Mouse (Mus musculus) erythroblast, embryonic 14.5 days (primary cell): ENCODE results near the gene Bbx. TPM values are rescaled to one million over a fixed set of nuclear protein-coding genes. Genes with fewer than 3 reads are reported as not detected.

Source experiments
- H3K27me3 ChIP-seq: 2 replicates; pipeline ENCODE4 v1.6.1; 2012; ENCODE audit warnings: inconsistent platforms; ENCODE audit not compliant: control insufficient read depth
- H3K36me3 ChIP-seq: 2 replicates; pipeline ENCODE4 v1.6.1; 2012; ENCODE audit warnings: mild to moderate bottlenecking, inconsistent platforms; ENCODE audit not compliant: control insufficient read depth
- H3K4me1 ChIP-seq: 2 replicates; pipeline ENCODE4 v1.6.1; 2012; ENCODE audit warnings: inconsistent platforms; ENCODE audit not compliant: control insufficient read depth
- H3K4me3 ChIP-seq: replicated peaks from 2 replicates; pipeline ENCODE3; 2012; ENCODE audit warnings: moderate library complexity, mild to moderate bottlenecking, inconsistent platforms
- H3K9me3 ChIP-seq: 2 replicates; pipeline ENCODE4 v1.6.1; 2012; ENCODE audit warnings: low read length, inconsistent platforms, mixed read lengths; ENCODE audit not compliant: control insufficient read depth
- GATA1 ChIP-seq: IDR thresholded peaks from 2 replicates; pipeline ENCODE4 v1.6.1; 2012; ENCODE audit warnings: low read length, inconsistent platforms, mixed read lengths
- TAL1 ChIP-seq: IDR thresholded peaks from 3 replicates; pipeline ENCODE4 v1.6.1; 2012; ENCODE audit warnings: low read length, inconsistent platforms, mixed read lengths
- polyA plus RNA-seq: library from polyadenylated mRNA; stranded (reverse); fragments of >175 nt; gene quantifications from 2 replicates; pipeline ENCODE4 v1.2.3, GENCODE M21; 2012

The Bbx gene
- polyA plus RNA-seq, 1 experiment, result 0.03 TPM

DNA sequence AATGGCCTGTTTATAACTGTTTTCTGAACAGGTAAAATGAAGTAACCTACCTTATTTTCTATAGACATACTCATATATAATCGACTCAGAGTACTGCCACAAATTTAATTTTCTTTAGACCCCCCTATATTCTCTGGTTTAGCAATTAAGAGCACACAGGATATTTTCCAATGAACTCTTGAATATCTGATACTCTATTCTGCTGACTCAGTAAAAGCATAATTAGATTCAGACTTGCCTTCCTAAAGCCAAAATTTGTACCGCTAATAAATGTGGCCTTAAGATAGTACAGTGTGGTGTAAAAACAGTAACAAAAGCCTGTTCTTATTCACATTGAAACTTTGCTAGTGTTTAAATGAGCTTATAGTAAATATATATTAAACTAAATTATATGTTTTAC, 102.5 kb downstream of the Bbx start:
- H3K9me3 ChIP-seq, result no peaks in the 10 kb centered on the region
- no peaks in the 10 kb centered on the region for H3K4me1 ChIP-seq
- no peaks in the 10 kb centered on the region for H3K27me3 ChIP-seq
- H3K4me3 ChIP-seq, result no peak overlapping the region
- no peak for TF ChIP-seq GATA1
- no peaks in the 10 kb centered on the region; the same call in 1 of the 2 replicates for H3K36me3 ChIP-seq

- H3K4me3 ChIP-seq, result no peak overlapping the region
- no peaks in the 10 kb centered on the region for H3K9me3 ChIP-seq
- no peaks in the 10 kb centered on the region for H3K27me3 ChIP-seq
- H3K4me1 ChIP-seq, result no peaks in the 10 kb centered on the region
- no peak for TF ChIP-seq TAL1
- no peak for TF ChIP-seq GATA1
- no peaks in the 10 kb centered on the region for H3K36me3 ChIP-seq
Measured at GRCm38 (mm10) chr16:50324746-50325145, 107.4 kb downstream of the Bbx start.

DNA sequence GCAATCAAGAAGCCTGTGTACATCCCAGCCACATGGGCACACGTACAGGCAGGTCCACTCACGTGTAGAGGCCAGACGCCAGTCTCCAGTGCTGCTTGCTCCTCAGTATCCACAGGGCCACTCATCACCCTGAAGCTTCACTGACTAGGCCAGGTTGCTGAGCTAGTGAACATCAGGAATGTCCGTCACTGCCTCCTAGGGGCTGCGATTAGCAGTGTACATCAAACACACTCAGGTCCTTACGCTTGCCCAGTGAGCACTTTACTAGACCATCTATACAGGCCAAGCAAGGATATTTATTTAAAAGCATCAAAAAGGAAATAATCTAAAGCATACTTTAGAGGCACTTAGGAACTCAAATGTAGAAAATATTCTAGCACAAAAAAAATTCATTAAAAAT, 107.9 kb downstream of the Bbx start:
- Histone ChIP-seq H3K36me3 (no peaks in the 10 kb centered on the region), H3K9me3 (no peaks in the 10 kb centered on the region), H3K4me1 (no peaks in the 10 kb centered on the region), H3K27me3 (no peaks in the 10 kb centered on the region), H3K4me3 (no peak overlapping the region)
- TF ChIP-seq GATA1 (no peak), TAL1 (no peak)

DNA sequence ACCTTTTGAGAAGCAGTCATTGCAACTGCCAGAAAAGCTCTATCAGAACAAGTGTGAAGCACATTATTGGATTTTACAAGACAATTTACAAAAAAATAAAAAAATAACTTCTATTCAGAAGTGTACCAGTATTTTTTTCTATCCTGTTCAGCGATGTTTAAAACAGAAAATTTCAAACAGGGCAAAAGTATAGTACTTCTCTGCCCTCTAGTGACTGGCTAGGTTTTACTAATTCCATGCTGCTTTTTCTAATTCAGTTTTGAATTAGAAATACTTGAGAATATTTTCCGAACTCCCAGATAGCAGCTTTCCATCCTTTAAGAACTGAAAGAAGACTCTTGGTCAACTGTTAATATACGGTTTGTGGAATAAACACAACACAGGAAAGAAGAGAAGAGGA, 110.8 kb downstream of the Bbx start:
- H3K36me3 ChIP-seq, result no peaks in the 10 kb centered on the region
- H3K27me3 ChIP-seq, result no peaks in the 10 kb centered on the region
- H3K4me3 ChIP-seq, result no peak overlapping the region
- TF ChIP-seq TAL1 (no peak), GATA1 (no peak)
- H3K4me1 ChIP-seq, result no peaks in the 10 kb centered on the region
- no peaks in the 10 kb centered on the region for H3K9me3 ChIP-seq

- Histone ChIP-seq H3K27me3 (no peaks in the 10 kb centered on the region), H3K4me1 (no peaks in the 10 kb centered on the region), H3K9me3 (no peaks in the 10 kb centered on the region), H3K36me3 (no peaks in the 10 kb centered on the region), H3K4me3 (no peak overlapping the region)
- no peak for TF ChIP-seq GATA1
- no peak for TF ChIP-seq TAL1
Measured at GRCm38 (mm10) chr16:50318255-50318654, 113.9 kb downstream of the Bbx start.

GRCm38 (mm10) chr16:50315349-50315969, 116.7 kb downstream of the Bbx start:
- Histone ChIP-seq H3K9me3 (no peaks in the 10 kb centered on the region), H3K4me3 (no peak overlapping the region), H3K4me1 (no peaks in the 10 kb centered on the region), H3K36me3 (no peaks in the 10 kb centered on the region), H3K27me3 (no peaks in the 10 kb centered on the region)
- no peak for TF ChIP-seq TAL1

GRCm38 (mm10) chr16:50311588-50311987, 120.6 kb downstream of the Bbx start:
- no peaks in the 10 kb centered on the region for H3K27me3 ChIP-seq
- H3K9me3 ChIP-seq, result no peaks in the 10 kb centered on the region
- no peak overlapping the region for H3K4me3 ChIP-seq
- no peaks in the 10 kb centered on the region for H3K36me3 ChIP-seq
- no peak for TF ChIP-seq GATA1
- TF ChIP-seq TAL1, result no peak
- no peaks in the 10 kb centered on the region for H3K4me1 ChIP-seq

DNA sequence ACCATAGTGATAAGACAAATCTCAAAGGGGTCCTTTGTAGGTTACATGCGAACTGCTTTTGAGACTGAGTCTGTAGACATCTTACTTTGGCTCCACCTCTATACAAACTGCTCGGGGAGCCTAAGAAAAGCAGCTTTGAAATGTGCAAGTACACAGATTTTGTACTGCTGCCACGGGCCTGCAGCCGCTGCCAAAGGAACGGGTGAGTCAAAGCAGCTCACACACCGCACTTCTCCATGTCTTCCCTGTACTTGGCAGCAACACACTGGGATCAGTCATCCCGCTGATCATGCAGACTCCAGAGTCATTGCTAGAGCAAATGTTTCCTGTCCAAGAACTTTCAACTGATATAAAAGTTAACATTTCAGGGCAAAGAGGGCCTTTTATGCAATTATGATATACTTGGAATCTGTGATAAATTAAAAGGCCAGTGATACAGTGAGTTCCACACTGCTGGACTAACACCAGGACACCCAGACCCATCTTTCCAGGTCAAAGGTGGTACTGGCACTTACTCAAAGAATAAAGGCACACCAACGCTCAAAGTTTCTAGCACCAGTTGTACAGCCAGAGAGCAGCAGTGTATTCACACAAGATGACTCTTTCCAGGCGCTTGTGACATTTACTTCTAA, 122.7 kb downstream of the Bbx start:
- no peaks in the 10 kb centered on the region for H3K27me3 ChIP-seq
- no peaks in the 10 kb centered on the region for H3K9me3 ChIP-seq
- no peak overlapping the region for H3K4me3 ChIP-seq
- no peaks in the 10 kb centered on the region for H3K4me1 ChIP-seq
- no peak for TF ChIP-seq TAL1
- TF ChIP-seq GATA1, result no peak
- H3K36me3 ChIP-seq, result no peaks in the 10 kb centered on the region

DNA sequence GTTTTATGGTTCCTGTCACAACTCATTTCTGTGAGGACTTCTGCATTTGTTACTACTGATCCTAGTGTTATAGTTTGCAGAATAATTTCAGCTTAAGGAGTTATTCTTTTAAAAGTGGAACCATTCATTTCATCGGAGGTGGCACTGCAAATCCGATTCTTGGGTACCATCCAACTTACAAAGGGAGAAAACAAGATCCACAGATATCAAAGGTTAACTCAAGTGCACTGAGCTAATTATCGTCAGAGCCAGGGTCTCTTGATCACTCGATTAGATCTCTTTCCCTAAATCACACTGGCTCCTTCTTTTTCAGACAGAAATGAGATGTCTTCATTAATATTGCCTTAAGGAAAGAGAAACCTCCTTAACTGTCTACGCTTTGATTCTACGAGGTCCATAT, 123.9 kb downstream of the Bbx start:
- TF ChIP-seq TAL1, result no peak
- TF ChIP-seq GATA1, result no peak
- H3K27me3 ChIP-seq, result no peaks in the 10 kb centered on the region

GRCm38 (mm10) chr16:50307231-50307630, 125.0 kb downstream of the Bbx start:
- TF ChIP-seq GATA1 (no peak), TAL1 (no peak)
- Histone ChIP-seq H3K4me3 (no peak overlapping the region), H3K4me1 (no peaks in the 10 kb centered on the region), H3K36me3 (no peaks in the 10 kb centered on the region), H3K27me3 (no peaks in the 10 kb centered on the region), H3K9me3 (no peaks in the 10 kb centered on the region)

More for the DNA sequence above, 123.9 kb downstream of the Bbx start:
- H3K36me3 ChIP-seq, result no peaks in the 10 kb centered on the region
- H3K4me1 ChIP-seq, result no peaks in the 10 kb centered on the region
- no peak overlapping the region for H3K4me3 ChIP-seq
- no peaks in the 10 kb centered on the region for H3K9me3 ChIP-seq
